Mouse (Mus musculus): ENCODE results near the gene Ccdc154. TPM values are rescaled to one million over a fixed set of nuclear protein-coding genes. Genes with fewer than 3 reads are reported as not detected.
A peak's percentile ranks its signal among the peaks of the same experiment; 100 is the strongest.
"Not testable (repeated sequence)": the region's sequence is repeated elsewhere in the genome, so short reads cannot be mapped to it uniquely, and the experiment has no call there.

The Ccdc154 gene
- polyA plus RNA-seq (2012; rRNA removed): not detected in 2 replicates

GRCm38 (mm10) chr17:25162161-25162560 is at the start of gene Ccdc154:
Ccdc154 (plus strand) TSS chr17:25162461.
- no peak for DNase-seq
- 79% methylated on average over 1 of the region's 1 CpGs for WGBS
- no peak for TF ChIP-seq CTCF (IDR thresholded peaks at IDR 0.05; ENCODE audit: insufficient read depth, low read length)
- Histone ChIP-seq H3K4me3 (replicated peaks; ENCODE audit: extremely low read depth, low read depth, low read length) (no peak within 1 kb of the TSS), H3K4me1 (ENCODE audit: control insufficient read depth, insufficient read depth, low read length) (no peaks in the 10 kb centered on the region)

GRCm38 (mm10) chr17:25114908-25115645 is 47.2 kb upstream of the Ccdc154 start:
- H3K4me3 ChIP-seq (replicated peaks; ENCODE audit: extremely low read depth, low read depth, low read length): peak overlapping the region; percentile 58
- TF ChIP-seq CTCF (IDR thresholded peaks at IDR 0.05; ENCODE audit: insufficient read depth, low read length) (no peak), POLR2A (IDR thresholded peaks at IDR 0.05; ENCODE audit: borderline replicate concordance, extremely low read depth, low read depth, low read length) (0 out of 2 replicates have a peak, but pooled peaks have one; percentile 3)

GRCm38 (mm10) chr17:25115664-25116432 is 46.4 kb upstream of the Ccdc154 start, which contains the start of gene Telo2:
Telo2 (minus strand) TSS chr17:25115967.
- TF ChIP-seq POLR2A (IDR thresholded peaks at IDR 0.05; ENCODE audit: borderline replicate concordance, extremely low read depth, low read depth, low read length) (peak; percentile 57; the same call in 1 of the 2 replicates), CTCF (IDR thresholded peaks at IDR 0.05; ENCODE audit: insufficient read depth, low read length) (no peak)
- peak; percentile 95 for DNase-seq
- WGBS: 4% methylated on average over 40 of the region's 40 CpGs

More at GRCm38 (mm10) chr17:25114908-25115645, 47.2 kb upstream of the Ccdc154 start:
- H3K4me1 ChIP-seq (ENCODE audit: control insufficient read depth, insufficient read depth, low read length): peaks cover 3% of the 10 kb centered on the region; the same call in 1 of the 2 replicates
- DNase-seq: no peak
- WGBS: 7% methylated on average over 23 of the region's 23 CpGs

GRCm38 (mm10) chr17:25117263-25117662 is 45.0 kb upstream of the Ccdc154 start:
- WGBS: 32% methylated on average over 4 of the region's 4 CpGs
- no peak for DNase-seq
- TF ChIP-seq POLR2A (IDR thresholded peaks at IDR 0.05; ENCODE audit: borderline replicate concordance, extremely low read depth, low read depth, low read length) (no peak), CTCF (IDR thresholded peaks at IDR 0.05; ENCODE audit: insufficient read depth, low read length) (no peak)
- H3K4me3 ChIP-seq (replicated peaks; ENCODE audit: extremely low read depth, low read depth, low read length): no peak overlapping the region
- peaks cover 3% of the 10 kb centered on the region; the same call in 1 of the 2 replicates for H3K4me1 ChIP-seq (ENCODE audit: control insufficient read depth, insufficient read depth, low read length)

More at GRCm38 (mm10) chr17:25115664-25116432, 46.4 kb upstream of the Ccdc154 start, which contains the start of gene Telo2:
- H3K4me1 ChIP-seq (ENCODE audit: control insufficient read depth, insufficient read depth, low read length): peaks cover 3% of the 10 kb centered on the region; the same call in 1 of the 2 replicates
- peak within 1 kb of the TSS; percentile 58 for H3K4me3 ChIP-seq (replicated peaks; ENCODE audit: extremely low read depth, low read depth, low read length)

- TF ChIP-seq CTCF (IDR thresholded peaks at IDR 0.05; ENCODE audit: insufficient read depth, low read length): no peak
- no peak for TF ChIP-seq POLR2A (IDR thresholded peaks at IDR 0.05; ENCODE audit: borderline replicate concordance, extremely low read depth, low read depth, low read length)
- 35% methylated on average over 3 of the region's 3 CpGs for WGBS
- DNase-seq: no peak
Observed at GRCm38 (mm10) chr17:25120406-25120805, 41.9 kb upstream of the Ccdc154 start, which contains the start of gene Ptx4. Ptx4 (plus strand) TSS chr17:25120760.

GRCm38 (mm10) chr17:25123979-25124378 is 38.3 kb upstream of the Ccdc154 start:
- Histone ChIP-seq H3K4me3 (replicated peaks; ENCODE audit: extremely low read depth, low read depth, low read length) (no peak overlapping the region), H3K4me1 (ENCODE audit: control insufficient read depth, insufficient read depth, low read length) (no peaks in the 10 kb centered on the region)
- no peak for TF ChIP-seq POLR2A (IDR thresholded peaks at IDR 0.05; ENCODE audit: borderline replicate concordance, extremely low read depth, low read depth, low read length)
- TF ChIP-seq CTCF (IDR thresholded peaks at IDR 0.05; ENCODE audit: insufficient read depth, low read length): peak; percentile 62
- WGBS: 22% methylated on average over 7 of the region's 7 CpGs
- DNase-seq: peak; percentile 16

More at GRCm38 (mm10) chr17:25120406-25120805, 41.9 kb upstream of the Ccdc154 start, which contains the start of gene Ptx4:
- no peak within 1 kb of the TSS for H3K4me3 ChIP-seq (replicated peaks; ENCODE audit: extremely low read depth, low read depth, low read length)
- peaks cover 3% of the 10 kb centered on the region; the same call in 1 of the 2 replicates for H3K4me1 ChIP-seq (ENCODE audit: control insufficient read depth, insufficient read depth, low read length)

GRCm38 (mm10) chr17:25125442-25126060 is 36.7 kb upstream of the Ccdc154 start:
- not testable (repeated sequence) for H3K4me1 ChIP-seq (ENCODE audit: control insufficient read depth, insufficient read depth, low read length); H3K4me3 ChIP-seq (replicated peaks; ENCODE audit: extremely low read depth, low read depth, low read length); DNase-seq
- 75% methylated on average over 3 of the region's 3 CpGs for WGBS

GRCm38 (mm10) chr17:25127079-25127478 is 35.2 kb upstream of the Ccdc154 start:
- DNase-seq: no peak

GRCm38 (mm10) chr17:25127681-25128080 is 34.6 kb upstream of the Ccdc154 start:
- no peaks in the 10 kb centered on the region for H3K4me1 ChIP-seq (ENCODE audit: control insufficient read depth, insufficient read depth, low read length)
- no peak overlapping the region for H3K4me3 ChIP-seq (replicated peaks; ENCODE audit: extremely low read depth, low read depth, low read length)
- WGBS: 57% methylated on average over 9 of the region's 9 CpGs
- no peak for TF ChIP-seq CTCF (IDR thresholded peaks at IDR 0.05; ENCODE audit: insufficient read depth, low read length)
- TF ChIP-seq POLR2A (IDR thresholded peaks at IDR 0.05; ENCODE audit: borderline replicate concordance, extremely low read depth, low read depth, low read length): no peak
- DNase-seq: no peak

More at GRCm38 (mm10) chr17:25127079-25127478, 35.2 kb upstream of the Ccdc154 start:
- Histone ChIP-seq H3K4me3 (replicated peaks; ENCODE audit: extremely low read depth, low read depth, low read length) (no peak overlapping the region), H3K4me1 (ENCODE audit: control insufficient read depth, insufficient read depth, low read length) (no peaks in the 10 kb centered on the region)
- 29% methylated on average over 8 of the region's 8 CpGs for WGBS
- TF ChIP-seq POLR2A (IDR thresholded peaks at IDR 0.05; ENCODE audit: borderline replicate concordance, extremely low read depth, low read depth, low read length) (no peak), CTCF (IDR thresholded peaks at IDR 0.05; ENCODE audit: insufficient read depth, low read length) (no peak)
